Comparison of ENCODE assay signal across 12 mouse cellular contexts in genomic region chr6:85186744-85187059, GRCm38 (mm10). TPM values are rescaled to one million over a fixed set of nuclear protein-coding genes. Genes with fewer than 3 reads are reported as not detected.
DNase-seq lines count a peak whose midpoint lies in the region; ATAC-seq and TF ChIP-seq lines count a peak whose summit lies in the region.
"Had no signal": no experiment of that assay in that cellular context is flagged by ENCODE, and none has a peak within 500 bp of the region (broad histone marks: within the 10 kb centered on the region; RNA-seq: fewer than 3 reads in every experiment).

No protein-coding gene starts in this region.

- peaks cover 23% of the 10 kb centered on the region; the same call in 1 of the 2 replicates for H3K4me1 ChIP-seq in kidney, postnatal 0 days (replicated peaks; ENCODE audit: insufficient read depth, low read length)
- peaks cover 38% of the 10 kb centered on the region for H3K4me1 ChIP-seq in embryonic facial prominence, embryonic 13.5 days
- peaks cover 42% of the 10 kb centered on the region for H3K4me1 ChIP-seq in hindbrain, embryonic 12.5 days
- H3K4me1 ChIP-seq in midbrain, embryonic 14.5 days (ENCODE audit: control insufficient read depth, insufficient read depth, low read length) = peaks cover 22% of the 10 kb centered on the region; the same call in 1 of the 2 replicates

- WGBS in kidney, postnatal 0 days = 4% methylated on average over 15 of the region's 15 CpGs
- WGBS in embryonic facial prominence, embryonic 13.5 days = under 1% methylated on average over 15 of the region's 15 CpGs
- under 1% methylated on average over 15 of the region's 15 CpGs for WGBS in hindbrain, embryonic 12.5 days
- WGBS in midbrain, embryonic 14.5 days = 1% methylated on average over 15 of the region's 15 CpGs

- H3K9ac ChIP-seq in kidney, postnatal 0 days (ENCODE audit: low read depth, low read length) = 0 out of 2 replicates have a peak overlapping the region, but pooled peaks have one; percentile 8
- 0 out of 2 replicates have a peak overlapping the region, but pooled peaks have one; percentile 28 for H3K9ac ChIP-seq in embryonic facial prominence, embryonic 13.5 days
- no peak overlapping the region for H3K9ac ChIP-seq in hindbrain, embryonic 12.5 days
- no peak overlapping the region for H3K9ac ChIP-seq in midbrain, embryonic 14.5 days (replicated peaks; ENCODE audit: low read length)

- intact Hi-C loops in gastrocnemius, postnatal 36 days (cut with DNase I) = no loop called here

- peak overlapping the region; percentile 24; the same call in 1 of the 2 replicates for H3K4me3 ChIP-seq in kidney, postnatal 0 days (replicated peaks; ENCODE audit: low read depth, low read length)
- peak overlapping the region; percentile 44 for H3K4me3 ChIP-seq in embryonic facial prominence, embryonic 13.5 days
- H3K4me3 ChIP-seq in hindbrain, embryonic 12.5 days = no peak overlapping the region
- H3K4me3 ChIP-seq in midbrain, embryonic 14.5 days (replicated peaks; ENCODE audit: low read depth, low read length) = peak overlapping the region; percentile 37; the same call in 1 of the 2 replicates

- ATAC-seq in kidney, postnatal 0 days (replicated peaks; ENCODE audit: low FRiP score, low read depth) = no peak
- ATAC-seq in embryonic facial prominence, embryonic 13.5 days (ENCODE audit: insufficient number of reproducible peaks, insufficient read depth, low FRiP score, low TSS enrichment, low read depth) = no peak
- ATAC-seq in hindbrain, embryonic 12.5 days (ENCODE audit: low FRiP score) = no peak
- no peak for ATAC-seq in midbrain, embryonic 14.5 days (ENCODE audit: low FRiP score, low TSS enrichment)

- no peak overlapping the region for H3K27ac ChIP-seq in kidney, postnatal 0 days
- H3K27ac ChIP-seq in embryonic facial prominence, embryonic 13.5 days = no peak overlapping the region
- no peak overlapping the region for H3K27ac ChIP-seq in hindbrain, embryonic 12.5 days
- H3K27ac ChIP-seq in midbrain, embryonic 14.5 days (replicated peaks; ENCODE audit: low read depth, low read length) = no peak overlapping the region

- peaks cover 57% of the 10 kb centered on the region for H3K27me3 ChIP-seq in kidney, postnatal 0 days (ENCODE audit: insufficient read depth, low read length)
- H3K27me3 ChIP-seq in embryonic facial prominence, embryonic 13.5 days = peaks cover 87% of the 10 kb centered on the region
- peaks cover 84% of the 10 kb centered on the region for H3K27me3 ChIP-seq in hindbrain, embryonic 12.5 days
- peaks cover 68% of the 10 kb centered on the region for H3K27me3 ChIP-seq in midbrain, embryonic 14.5 days (ENCODE audit: control insufficient read depth, insufficient read depth, low read length)

- H3K9me3 ChIP-seq in kidney, postnatal 0 days (replicated peaks; ENCODE audit: low read length) = no peaks in the 10 kb centered on the region
- H3K9me3 ChIP-seq in embryonic facial prominence, embryonic 13.5 days = no peaks in the 10 kb centered on the region
- H3K9me3 ChIP-seq in hindbrain, embryonic 12.5 days (replicated peaks) = no peaks in the 10 kb centered on the region
- H3K9me3 ChIP-seq in midbrain, embryonic 14.5 days (ENCODE audit: control insufficient read depth, low read length) = no peaks in the 10 kb centered on the region

- no peaks in the 10 kb centered on the region for H3K36me3 ChIP-seq in kidney, postnatal 0 days (ENCODE audit: insufficient read depth, low read length)
- no peaks in the 10 kb centered on the region for H3K36me3 ChIP-seq in embryonic facial prominence, embryonic 13.5 days
- H3K36me3 ChIP-seq in hindbrain, embryonic 12.5 days = no peaks in the 10 kb centered on the region
- no peaks in the 10 kb centered on the region for H3K36me3 ChIP-seq in midbrain, embryonic 14.5 days (ENCODE audit: control insufficient read depth, insufficient read depth, low read length)

- H3K4me2 ChIP-seq in kidney, postnatal 0 days (ENCODE audit: low read length) = peak overlapping the region; percentile 55
- H3K4me2 ChIP-seq in embryonic facial prominence, embryonic 13.5 days = peak overlapping the region; percentile 73
- peak overlapping the region; percentile 76 for H3K4me2 ChIP-seq in hindbrain, embryonic 12.5 days (replicated peaks)
- H3K4me2 ChIP-seq in midbrain, embryonic 14.5 days (ENCODE audit: low read length) = peak overlapping the region; percentile 70

- no peak for DNase-seq in kidney, postnatal 0 days (ENCODE audit: low spot score)
- no peak for DNase-seq in kidney, postnatal 25 days
- DNase-seq in midbrain, embryonic 14.5 days = peak; percentile 23
- no peak for DNase-seq in urinary bladder, adult 2 months (ENCODE audit: low spot score)
- DNase-seq in gastrocnemius, postnatal 36 days = no peak
- DNase-seq in urinary bladder, postnatal 14 days (ENCODE audit: low spot score) = no peak
- DNase-seq: heart, postnatal 36 days had no signal

- TF ChIP-seq CTCF in kidney, postnatal 0 days (IDR thresholded peaks at IDR 0.05; ENCODE audit: low read depth) = no peak

RNA-seq across cellular contexts. Expression of gene Emx1, which starts 0.5 kb away (rescaled TPM):
- 36.5 and 40.2 TPM in 2 replicates for polyA plus RNA-seq in kidney, postnatal 0 days (2015; fragmentation: Nextera tagmentation; extraction: Ambion mirVana)
- 0.35 and 0.47 TPM in 2 replicates for polyA plus RNA-seq in embryonic facial prominence, embryonic 13.5 days (2015; fragmentation: Nextera tagmentation; extraction: Ambion mirVana)
- 0.27 TPM in 1 of 2 replicates, not detected in the other for polyA plus RNA-seq in hindbrain, embryonic 12.5 days (2016; fragmentation: Nextera tagmentation; extraction: Ambion mirVana)
- polyA plus RNA-seq in midbrain, embryonic 14.5 days (2014; fragmentation: Nextera tagmentation; extraction: Ambion mirVana) = 1.1 and 1.6 TPM in 2 replicates
- 0.04 TPM in 1 of 2 replicates, not detected in the other for polyA plus RNA-seq in urinary bladder, adult 2 months (2012; rRNA removed)
- total RNA-seq in gastrocnemius, postnatal 36 days (2021) = not detected
- total RNA-seq: heart, postnatal 36 days; MEL had no signal
- polyA plus RNA-seq: liver, embryonic 16.5 days; small intestine, adult 2 months had no signal

RNA-seq across cellular contexts. Expression of gene Spr, which starts 49.1 kb away (rescaled TPM):
- 78.8 and 83.7 TPM in 2 replicates for polyA plus RNA-seq in kidney, postnatal 0 days (2015; fragmentation: Nextera tagmentation; extraction: Ambion mirVana)
- 42.0 and 50.4 TPM in 2 replicates for polyA plus RNA-seq in embryonic facial prominence, embryonic 13.5 days (2015; fragmentation: Nextera tagmentation; extraction: Ambion mirVana)
- 23.3 and 31.2 TPM in 2 replicates for polyA plus RNA-seq in hindbrain, embryonic 12.5 days (2016; fragmentation: Nextera tagmentation; extraction: Ambion mirVana)
- polyA plus RNA-seq in midbrain, embryonic 14.5 days (2014; fragmentation: Nextera tagmentation; extraction: Ambion mirVana) = 36.5 and 43.3 TPM in 2 replicates
- polyA plus RNA-seq in urinary bladder, adult 2 months (2012; rRNA removed) = 12.5 and 24.3 TPM in 2 replicates
- total RNA-seq in gastrocnemius, postnatal 36 days (2021) = 10 to 100 TPM; 45.2 to 45.4 TPM

Comparison
In these comparisons a context has a peak if more than half of its experiments do, and no peak if none do; other contexts are left out.
1. H3K9ac ChIP-seq: peak in kidney, postnatal 0 days (single experiment) and embryonic facial prominence, embryonic 13.5 days (single experiment); none in hindbrain, embryonic 12.5 days (single experiment) and midbrain, embryonic 14.5 days (single experiment).
2. RNA of gene Emx1, which starts 0.5 kb away (polyA plus RNA-seq): 36.5 to 40.2 TPM in kidney, postnatal 0 days; 1.1 to 1.6 TPM in midbrain, embryonic 14.5 days, 0.35 to 0.47 TPM in embryonic facial prominence, embryonic 13.5 days, 0.27 TPM in hindbrain, embryonic 12.5 days and 0.04 TPM in urinary bladder, adult 2 months; every median in the first group is over 10 times any median in the second.
3. Peak in every context shown above with its lines, with median percentiles within 50 percentile points of each other: H3K4me2 ChIP-seq.